Mouse (Mus musculus) heart, embryonic 10.5 days (tissue): ENCODE measurements around the gene Secisbp2l. TPM values are rescaled to one million over a fixed set of nuclear protein-coding genes. Genes with fewer than 3 reads are reported as not detected.

Source experiments
- DNase-seq: peaks from one replicate; pipeline ENCODE4 v3.0.0-alpha.2; 2017; ENCODE audit warnings: low spot score
- H3K27ac ChIP-seq: fragments of 300-500 bp; sonication (generic); 2 replicates; pipeline ENCODE4 v1.5.1; 2016; ENCODE audit warnings: mild to moderate bottlenecking
- H3K27me3 ChIP-seq: fragments of 300-500 bp; sonication (generic); 2 replicates; pipeline ENCODE4 v1.6.1; 2016; ENCODE audit warnings: mild to moderate bottlenecking; ENCODE audit not compliant: poor library complexity, insufficient read depth, severe bottlenecking
- H3K36me3 ChIP-seq: fragments of 300-500 bp; sonication (generic); 2 replicates; pipeline ENCODE4 v1.6.1; 2016; ENCODE audit warnings: mild to moderate bottlenecking, moderate library complexity
- H3K4me1 ChIP-seq: fragments of 300-500 bp; sonication (generic); 2 replicates; pipeline ENCODE4 v1.6.1; 2016; ENCODE audit warnings: mild to moderate bottlenecking
- H3K4me3 ChIP-seq: fragments of 300-500 bp; sonication (generic); 2 replicates; pipeline ENCODE4 v1.5.1; 2016; ENCODE audit warnings: mild to moderate bottlenecking, moderate library complexity
- H3K9me3 ChIP-seq: fragments of 300-500 bp; sonication (generic); 2 replicates; pipeline ENCODE4 v1.6.1; 2016; ENCODE audit warnings: mild to moderate bottlenecking, moderate library complexity
- whole genome bisulfite sequencing: fragments of 180-500 bp; shearing (Covaris S2); methylation state at CpG from one replicate; pipeline ENCODE4 v1.1.7; 2016; 5-methylcytosine and 5-hydroxymethylcytosine counted together
- polyA plus RNA-seq: library from polyadenylated mRNA; unstranded; fragments of >200 nt; fragmentation: Nextera tagmentation; extraction: Ambion mirVana; gene quantifications from 2 replicates; pipeline ENCODE4 v1.2.1, GENCODE M21; 2016

Gene Secisbp2l
- polyA plus RNA-seq, 1 experiment from 2014 or later: 15.0 TPM

- H3K36me3 ChIP-seq: no peaks in the 10 kb centered on the region
- peak; percentile 94 for DNase-seq
- H3K4me1 ChIP-seq: peaks cover 11% of the 10 kb centered on the region
- H3K4me3 ChIP-seq: peak overlapping the region; percentile 62
- WGBS: 6% methylated on average over 35 of the region's 35 CpGs
- H3K27ac ChIP-seq: peak overlapping the region; percentile 90
- H3K9me3 ChIP-seq: no peaks in the 10 kb centered on the region
- H3K27me3 ChIP-seq: peaks cover 23% of the 10 kb centered on the region
These were observed 50.7 kb downstream of the Secisbp2l start for GRCm38 (mm10) chr2:125731763-125732560.

DNA sequence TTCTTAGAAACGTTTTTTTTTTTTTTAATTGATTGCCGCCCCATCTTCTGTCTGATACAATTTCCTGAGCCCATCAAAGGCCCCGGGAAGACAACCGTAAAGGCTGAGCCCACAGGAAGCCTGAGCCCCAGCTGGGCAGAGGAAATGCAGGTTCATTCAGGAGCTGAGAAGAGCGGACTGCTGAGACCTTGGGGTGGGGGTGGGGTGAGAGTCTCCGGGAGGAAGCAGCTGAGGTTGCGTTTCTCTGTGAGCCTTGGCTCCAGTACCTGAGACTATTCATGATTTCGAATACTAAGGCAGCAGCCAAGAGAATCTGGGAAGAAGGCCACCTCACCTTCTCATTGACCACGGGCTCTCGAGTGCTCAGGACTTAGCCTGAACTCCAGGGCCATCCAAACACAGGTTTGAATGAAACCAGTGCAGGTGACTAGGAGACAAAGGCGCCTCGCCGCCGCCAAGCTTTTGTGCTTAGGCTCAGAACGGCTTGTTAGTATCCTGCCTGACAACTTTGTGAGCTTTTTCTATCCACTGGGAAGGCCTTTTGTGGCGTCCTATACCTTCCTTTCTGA is 58.0 kb downstream of the Secisbp2l start:
- Histone ChIP-seq H3K9me3 (no peaks in the 10 kb centered on the region), H3K36me3 (no peaks in the 10 kb centered on the region), H3K27me3 (peaks cover 66% of the 10 kb centered on the region), H3K27ac (no peak overlapping the region), H3K4me1 (peaks cover 25% of the 10 kb centered on the region; the same call in 1 of the 2 replicates), H3K4me3 (peak overlapping the region; percentile 69)
- WGBS: 1% methylated on average over 16 of the region's 16 CpGs
- no peak for DNase-seq

- peak within 1 kb of the TSS; percentile 65 for H3K27ac ChIP-seq
These were observed 58.6 kb downstream of the Secisbp2l start, which contains the start of gene Shc4 for GRCm38 (mm10) chr2:125724086-125724430. Gene Shc4, minus strand, starts transcription at chr2:125724148.

GRCm38 (mm10) chr2:125723408-125724085 is 59.1 kb downstream of the Secisbp2l start:
- peak overlapping the region; percentile 69 for H3K4me3 ChIP-seq
- H3K4me1 ChIP-seq: peaks cover 25% of the 10 kb centered on the region; the same call in 1 of the 2 replicates
- H3K9me3 ChIP-seq: no peaks in the 10 kb centered on the region
- H3K36me3 ChIP-seq: no peaks in the 10 kb centered on the region
- WGBS: under 1% methylated on average over 34 of the region's 34 CpGs
- H3K27ac ChIP-seq: peak overlapping the region; percentile 65
- H3K27me3 ChIP-seq: peaks cover 66% of the 10 kb centered on the region
- peak; percentile 87 for DNase-seq

More at GRCm38 (mm10) chr2:125724086-125724430, 58.6 kb downstream of the Secisbp2l start, which contains the start of gene Shc4:
- Histone ChIP-seq H3K4me3 (peak within 1 kb of the TSS; percentile 69), H3K27me3 (peaks cover 66% of the 10 kb centered on the region), H3K4me1 (peaks cover 25% of the 10 kb centered on the region; the same call in 1 of the 2 replicates), H3K36me3 (no peaks in the 10 kb centered on the region), H3K9me3 (no peaks in the 10 kb centered on the region)
- WGBS: under 1% methylated on average over 15 of the region's 15 CpGs
- no peak for DNase-seq

DNA sequence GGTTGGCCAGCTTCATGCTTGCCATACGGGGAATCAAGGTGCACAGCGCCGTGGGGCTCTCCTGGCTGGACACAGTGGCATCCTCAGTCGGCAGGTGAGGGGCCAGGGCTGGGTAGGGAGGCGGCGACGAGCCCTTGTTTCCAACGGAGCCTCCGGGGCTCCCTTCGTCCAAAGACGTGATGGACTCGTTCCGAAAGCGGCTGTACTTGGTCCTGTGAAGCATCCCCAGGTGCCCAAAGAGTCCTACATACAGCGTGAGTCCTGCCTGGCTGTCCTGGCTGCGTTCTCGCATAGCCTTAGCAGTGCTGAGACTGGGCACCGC is 59.6 kb downstream of the Secisbp2l start:
- H3K36me3 ChIP-seq: no peaks in the 10 kb centered on the region
- no peak for DNase-seq
- peaks cover 25% of the 10 kb centered on the region; the same call in 1 of the 2 replicates for H3K4me1 ChIP-seq
- peak overlapping the region; percentile 65; the same call in 1 of the 2 replicates for H3K27ac ChIP-seq
- under 1% methylated on average over 18 of the region's 18 CpGs for WGBS
- peak overlapping the region; percentile 69 for H3K4me3 ChIP-seq
- H3K9me3 ChIP-seq: no peaks in the 10 kb centered on the region
- peaks cover 64% of the 10 kb centered on the region for H3K27me3 ChIP-seq

GRCm38 (mm10) chr2:125716599-125716998 is 66.1 kb downstream of the Secisbp2l start:
- Histone ChIP-seq H3K27ac (no peak overlapping the region), H3K4me1 (no peaks in the 10 kb centered on the region), H3K4me3 (no peak overlapping the region), H3K36me3 (no peaks in the 10 kb centered on the region), H3K9me3 (no peaks in the 10 kb centered on the region), H3K27me3 (peaks cover 18% of the 10 kb centered on the region)
- DNase-seq: no peak
- WGBS: 83% methylated on average over 8 of the region's 8 CpGs

GRCm38 (mm10) chr2:125706510-125706921 is 76.2 kb downstream of the Secisbp2l start:
- H3K36me3 ChIP-seq: no peaks in the 10 kb centered on the region
- H3K27me3 ChIP-seq: no peaks in the 10 kb centered on the region
- WGBS: 80% methylated on average over 5 of the region's 5 CpGs
- no peak for DNase-seq
- H3K27ac ChIP-seq: no peak overlapping the region
- H3K4me1 ChIP-seq: no peaks in the 10 kb centered on the region
- H3K4me3 ChIP-seq: no peak overlapping the region
- H3K9me3 ChIP-seq: no peaks in the 10 kb centered on the region

DNA sequence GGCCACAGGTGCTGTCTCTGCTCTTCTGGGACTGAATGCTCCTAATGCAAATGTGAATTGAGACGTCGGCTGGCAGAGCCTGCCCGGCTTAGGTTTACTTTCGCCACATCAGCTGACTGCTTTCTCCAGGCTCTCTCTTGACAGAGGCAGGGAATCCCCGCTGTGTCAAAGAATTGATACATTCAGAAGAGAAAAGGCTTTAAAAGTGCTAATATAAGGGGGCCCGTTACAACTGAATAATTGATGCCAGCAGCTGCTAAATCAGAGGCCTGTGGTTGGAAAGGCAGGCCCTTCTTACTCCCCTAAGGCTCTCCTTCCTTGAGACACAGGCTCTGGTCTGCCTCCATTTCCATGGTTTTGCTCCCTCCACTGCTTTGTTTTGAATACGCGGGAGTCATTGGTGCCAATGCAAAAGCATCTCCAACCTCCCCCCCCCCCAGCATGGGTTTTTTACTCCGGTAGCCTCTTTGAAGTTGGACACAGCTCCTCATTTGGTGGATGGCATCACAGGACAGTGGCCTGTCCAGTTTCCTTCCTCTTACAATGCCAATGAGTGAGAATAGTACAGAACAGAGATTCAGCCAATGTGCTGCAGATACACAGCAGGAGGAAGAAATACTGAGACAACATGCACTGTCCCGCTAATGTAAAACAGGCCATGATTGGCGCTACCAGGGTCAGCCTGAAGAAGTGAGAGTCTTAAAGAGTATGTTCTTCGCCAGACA is 77.6 kb downstream of the Secisbp2l start:
- DNase-seq: no peak
- WGBS: 52% methylated on average over 12 of the region's 12 CpGs
- Histone ChIP-seq H3K27me3 (no peaks in the 10 kb centered on the region), H3K4me1 (no peaks in the 10 kb centered on the region), H3K27ac (no peak overlapping the region), H3K36me3 (no peaks in the 10 kb centered on the region), H3K9me3 (no peaks in the 10 kb centered on the region), H3K4me3 (no peak overlapping the region)

GRCm38 (mm10) chr2:125702851-125703250 is 79.8 kb downstream of the Secisbp2l start:
- no peak overlapping the region for H3K4me3 ChIP-seq
- DNase-seq: no peak
- no peaks in the 10 kb centered on the region for H3K27me3 ChIP-seq
- no peaks in the 10 kb centered on the region for H3K4me1 ChIP-seq
- WGBS: 83% methylated on average over 2 of the region's 2 CpGs
- no peak overlapping the region for H3K27ac ChIP-seq
- no peaks in the 10 kb centered on the region for H3K36me3 ChIP-seq
- H3K9me3 ChIP-seq: no peaks in the 10 kb centered on the region

- DNase-seq: no peak
- H3K4me1 ChIP-seq: no peaks in the 10 kb centered on the region
- 86% methylated on average over 2 of the region's 2 CpGs for WGBS
- H3K27ac ChIP-seq: no peak overlapping the region
- H3K36me3 ChIP-seq: no peaks in the 10 kb centered on the region
- no peaks in the 10 kb centered on the region for H3K9me3 ChIP-seq
- H3K4me3 ChIP-seq: no peak overlapping the region
- no peaks in the 10 kb centered on the region for H3K27me3 ChIP-seq
These were observed 81.1 kb downstream of the Secisbp2l start for GRCm38 (mm10) chr2:125701606-125702005.

GRCm38 (mm10) chr2:125696219-125696618 is 86.5 kb downstream of the Secisbp2l start:
- H3K4me1 ChIP-seq: peaks cover 3% of the 10 kb centered on the region; the same call in 1 of the 2 replicates
- 58% methylated on average over 2 of the region's 2 CpGs for WGBS
- no peaks in the 10 kb centered on the region for H3K9me3 ChIP-seq
- 0 out of 2 replicates have a peak, but pooled peaks cover 5% of the 10 kb centered on the region for H3K27me3 ChIP-seq
- no peak overlapping the region for H3K4me3 ChIP-seq
- no peak for DNase-seq
- no peaks in the 10 kb centered on the region for H3K36me3 ChIP-seq
- no peak overlapping the region for H3K27ac ChIP-seq

DNA sequence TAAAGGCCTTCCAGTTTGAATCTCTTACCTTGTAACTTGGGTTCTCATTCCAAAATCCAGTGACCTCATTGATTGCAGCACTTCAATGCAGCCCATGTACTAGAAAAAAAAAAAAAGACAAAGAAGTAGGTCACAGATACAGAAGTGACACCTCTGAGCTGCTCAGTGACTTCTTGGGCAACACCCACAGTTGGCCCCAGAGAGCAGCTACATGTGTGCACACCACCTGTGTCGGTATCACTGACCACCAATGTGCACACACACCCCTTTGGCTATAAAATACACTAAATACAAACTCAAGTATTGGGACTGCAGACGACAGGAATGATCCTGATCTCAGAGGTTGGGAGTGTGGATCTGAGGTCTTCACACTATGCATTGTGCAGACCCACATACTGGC is 87.9 kb downstream of the Secisbp2l start:
- 72% methylated on average over 2 of the region's 2 CpGs for WGBS
- Histone ChIP-seq H3K27me3 (0 out of 2 replicates have a peak, but pooled peaks cover 5% of the 10 kb centered on the region), H3K27ac (no peak overlapping the region), H3K9me3 (no peaks in the 10 kb centered on the region), H3K4me1 (peaks cover 3% of the 10 kb centered on the region; the same call in 1 of the 2 replicates), H3K36me3 (no peaks in the 10 kb centered on the region), H3K4me3 (no peak overlapping the region)
- DNase-seq: no peak
